15 mouse cellular contexts compared by ENCODE assay signal in the genomic region with DNA sequence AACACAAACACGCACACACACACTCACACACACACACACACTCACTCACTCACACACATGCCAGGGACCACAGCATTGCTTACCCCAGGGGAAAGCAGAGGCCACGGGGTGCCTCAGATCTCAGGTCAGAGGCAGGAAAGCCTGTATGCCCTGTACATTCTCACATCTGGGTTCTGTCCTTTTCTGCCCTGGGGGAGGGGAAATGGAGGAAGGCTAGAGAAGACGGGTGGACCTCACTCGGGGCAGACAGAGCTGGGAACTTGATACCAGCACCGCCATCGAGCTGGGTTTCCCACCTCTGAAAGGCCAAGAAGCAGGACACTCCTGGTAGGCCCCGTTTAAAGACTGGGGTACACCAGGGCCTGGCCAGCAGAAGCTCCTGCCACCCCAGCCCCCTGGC. TPM values are rescaled to one million over a fixed set of nuclear protein-coding genes. Genes with fewer than 3 reads are reported as not detected.
DNase-seq lines count a peak whose midpoint lies in the region; ATAC-seq lines count a peak whose summit lies in the region.
"Had no signal": no experiment of that assay in that cellular context is flagged by ENCODE, and none has a peak within 500 bp of the region (broad histone marks: within the 10 kb centered on the region; RNA-seq: fewer than 3 reads in every experiment).

No protein-coding gene starts in this region.

- no peak for ATAC-seq in forebrain, embryonic 13.5 days
- no peak for ATAC-seq in kidney, embryonic 15.5 days (replicated peaks; ENCODE audit: low FRiP score)
- ATAC-seq in limb, embryonic 12.5 days (ENCODE audit: insufficient number of reproducible peaks, insufficient read depth, low FRiP score, low TSS enrichment, low read depth): no peak
- ATAC-seq: activated CD4-positive, CD25-positive, alpha-beta regulatory T cell, adult 4 months had no signal

- H3K4me3 ChIP-seq in forebrain, embryonic 10.5 days: no peak overlapping the region
- H3K4me3 ChIP-seq in forebrain, embryonic 13.5 days: no peak overlapping the region
- no peak overlapping the region for H3K4me3 ChIP-seq in kidney, embryonic 15.5 days (replicated peaks)
- H3K4me3 ChIP-seq in limb, embryonic 12.5 days (replicated peaks): no peak overlapping the region
- H3K4me3 ChIP-seq: heart, adult 2 months; neural tube, embryonic 12.5 days had no signal

- H3K9me3 ChIP-seq in forebrain, embryonic 10.5 days: no peaks in the 10 kb centered on the region
- no peaks in the 10 kb centered on the region for H3K9me3 ChIP-seq in forebrain, embryonic 13.5 days (replicated peaks)
- no peaks in the 10 kb centered on the region for H3K9me3 ChIP-seq in kidney, embryonic 15.5 days (replicated peaks)
- H3K9me3 ChIP-seq in limb, embryonic 12.5 days: no peaks in the 10 kb centered on the region
- H3K9me3 ChIP-seq: neural tube, embryonic 12.5 days had no signal

- H3K4me2 ChIP-seq in forebrain, embryonic 13.5 days: no peak overlapping the region
- H3K4me2 ChIP-seq in kidney, embryonic 15.5 days: no peak overlapping the region
- no peak overlapping the region for H3K4me2 ChIP-seq in limb, embryonic 12.5 days
- H3K4me2 ChIP-seq: neural tube, embryonic 12.5 days had no signal

- WGBS in forebrain, embryonic 10.5 days: 42% methylated on average over 7 of the region's 7 CpGs
- WGBS in forebrain, embryonic 13.5 days: 66% methylated on average over 7 of the region's 7 CpGs
- 21% methylated on average over 7 of the region's 7 CpGs for WGBS in kidney, embryonic 15.5 days
- 12% methylated on average over 7 of the region's 7 CpGs for WGBS in limb, embryonic 12.5 days

- H3K4me1 ChIP-seq in forebrain, embryonic 10.5 days: peaks cover 74% of the 10 kb centered on the region
- H3K4me1 ChIP-seq in forebrain, embryonic 13.5 days: peaks cover 74% of the 10 kb centered on the region
- peaks cover 66% of the 10 kb centered on the region for H3K4me1 ChIP-seq in kidney, embryonic 15.5 days
- peaks cover 68% of the 10 kb centered on the region for H3K4me1 ChIP-seq in limb, embryonic 12.5 days (replicated peaks)

- peaks cover 18% of the 10 kb centered on the region for H3K36me3 ChIP-seq in forebrain, embryonic 10.5 days (replicated peaks)
- peaks cover 21% of the 10 kb centered on the region for H3K36me3 ChIP-seq in forebrain, embryonic 13.5 days (ENCODE audit: poor library complexity, severe bottlenecking)
- H3K36me3 ChIP-seq in kidney, embryonic 15.5 days: no peaks in the 10 kb centered on the region
- H3K36me3 ChIP-seq in limb, embryonic 12.5 days: peaks cover 24% of the 10 kb centered on the region

- peak overlapping the region; percentile 88 for H3K27ac ChIP-seq in forebrain, embryonic 10.5 days
- H3K27ac ChIP-seq in forebrain, embryonic 13.5 days: no peak overlapping the region
- H3K27ac ChIP-seq in kidney, embryonic 15.5 days: no peak overlapping the region
- H3K27ac ChIP-seq in limb, embryonic 12.5 days: peak overlapping the region; percentile 32
- H3K27ac ChIP-seq: kidney, postnatal 0 days; liver, embryonic 14.5 days; neural tube, embryonic 12.5 days; stomach, postnatal 0 days had no signal

- DNase-seq in forebrain, embryonic 10.5 days (ENCODE audit: extremely low spot score, low spot score): no peak
- DNase-seq in kidney, adult 18-20 months: peak; percentile 12
- peak; percentile 37 for DNase-seq in embryo, embryonic 9.5 days (ENCODE audit: extremely low spot score)
- no peak for DNase-seq in urinary bladder, postnatal 25 days (ENCODE audit: low spot score)
- DNase-seq in spleen, adult 18-20 months: no peak
- DNase-seq: right cerebral cortex, postnatal 4 days had no signal

- peaks cover 47% of the 10 kb centered on the region for H3K27me3 ChIP-seq in forebrain, embryonic 10.5 days (ENCODE audit: poor library complexity, severe bottlenecking)
- H3K27me3 ChIP-seq in forebrain, embryonic 13.5 days: no peaks in the 10 kb centered on the region
- no peaks in the 10 kb centered on the region for H3K27me3 ChIP-seq in kidney, embryonic 15.5 days
- H3K27me3 ChIP-seq in limb, embryonic 12.5 days: no peaks in the 10 kb centered on the region
- H3K27me3 ChIP-seq: neural tube, embryonic 12.5 days had no signal

- H3K9ac ChIP-seq in forebrain, embryonic 13.5 days: no peak overlapping the region
- no peak overlapping the region for H3K9ac ChIP-seq in kidney, embryonic 15.5 days
- 0 out of 2 replicates have a peak overlapping the region, but pooled peaks have one; percentile 31 for H3K9ac ChIP-seq in limb, embryonic 12.5 days (replicated peaks)
- H3K9ac ChIP-seq: liver, embryonic 14.5 days; neural tube, embryonic 12.5 days had no signal

RNA-seq across cellular contexts. Expression of gene BC034090, which starts 33.2 kb away (rescaled TPM):
- 3.6 and 4.4 TPM in 2 replicates for polyA plus RNA-seq in forebrain, embryonic 10.5 days (2016; fragmentation: Nextera tagmentation; extraction: Ambion mirVana)
- polyA plus RNA-seq in forebrain, embryonic 13.5 days (2015; fragmentation: Nextera tagmentation; extraction: Ambion mirVana): 2.5 and 3.4 TPM in 2 replicates
- 7.0 and 7.2 TPM in 2 replicates for polyA plus RNA-seq in kidney, embryonic 15.5 days (2015; fragmentation: Nextera tagmentation; extraction: Ambion mirVana)
- polyA plus RNA-seq in limb, embryonic 12.5 days (2016; fragmentation: Nextera tagmentation; extraction: Ambion mirVana): 8.4 and 8.6 TPM in 2 replicates

RNA-seq across cellular contexts. Expression of gene Stx6, which starts 52.5 kb away (rescaled TPM):
- polyA plus RNA-seq in forebrain, embryonic 10.5 days (2016; fragmentation: Nextera tagmentation; extraction: Ambion mirVana): 82.1 and 84.3 TPM in 2 replicates
- 114 and 115 TPM in 2 replicates for polyA plus RNA-seq in forebrain, embryonic 13.5 days (2015; fragmentation: Nextera tagmentation; extraction: Ambion mirVana)
- 65.5 and 82.4 TPM in 2 replicates for polyA plus RNA-seq in kidney, embryonic 15.5 days (2015; fragmentation: Nextera tagmentation; extraction: Ambion mirVana)
- 112 and 113 TPM in 2 replicates for polyA plus RNA-seq in limb, embryonic 12.5 days (2016; fragmentation: Nextera tagmentation; extraction: Ambion mirVana)

Comparison
In these comparisons a context has a peak if more than half of its experiments do, and no peak if none do; other contexts are left out.
1. H3K27ac ChIP-seq: peak in forebrain, embryonic 10.5 days (single experiment) and limb, embryonic 12.5 days (single experiment); none in forebrain, embryonic 13.5 days (single experiment) and kidney, embryonic 15.5 days (single experiment).
2. DNase-seq: peak in kidney, adult 18-20 months (single experiment) and embryo, embryonic 9.5 days (single experiment); none in forebrain, embryonic 10.5 days (single experiment), urinary bladder, postnatal 25 days (single experiment) and spleen, adult 18-20 months (0 of 2).